Mouse (Mus musculus): Measurements from ENCODE around the gene Rnase11. TPM values are rescaled to one million over a fixed set of nuclear protein-coding genes. Genes with fewer than 3 reads are reported as not detected.
"Not testable (repeated sequence)": the region's sequence is repeated elsewhere in the genome, so short reads cannot be mapped to it uniquely, and the experiment has no call there.

The Rnase11 gene
- polyA plus RNA-seq, 1 experiment: not detected

DNA sequence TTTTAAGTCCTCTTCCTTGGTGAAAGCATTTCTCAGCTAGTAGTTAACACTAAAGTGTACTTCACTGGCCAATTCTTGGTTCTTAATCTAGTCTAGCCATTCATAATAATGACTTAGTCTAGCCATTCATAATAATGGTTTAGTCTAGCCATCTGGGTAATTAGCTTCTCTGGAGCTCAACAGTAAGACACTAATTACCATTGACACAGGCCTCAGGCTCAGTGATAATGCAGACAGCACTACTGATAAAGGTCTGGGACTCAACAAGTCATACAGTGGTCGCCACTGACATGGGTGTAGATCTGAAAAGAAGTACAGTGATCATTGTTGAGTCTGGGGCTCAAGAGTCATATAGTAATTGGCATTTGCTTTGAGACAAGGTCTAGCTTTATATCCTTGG, 25.1 kb downstream of the Rnase11 start:
- Histone ChIP-seq H3K4me1 (ENCODE audit: control insufficient read depth, insufficient read depth, low read length) (no peaks in the 10 kb centered on the region), H3K9me3 (replicated peaks; ENCODE audit: control insufficient read depth, insufficient read depth, low read length, poor library complexity, severe bottlenecking) (no peaks in the 10 kb centered on the region), H3K4me3 (ENCODE audit: low read depth, low read length) (no peak overlapping the region), H3K36me3 (ENCODE audit: control insufficient read depth, insufficient read depth, low read length, poor library complexity, severe bottlenecking) (no peaks in the 10 kb centered on the region), H3K27ac (ENCODE audit: insufficient read depth, low read length) (no peak overlapping the region), H3K9ac (ENCODE audit: low read depth, poor library complexity, severe bottlenecking) (no peak overlapping the region), H3K27me3 (ENCODE audit: control insufficient read depth, insufficient read depth, low read length, poor library complexity, severe bottlenecking) (no peaks in the 10 kb centered on the region)
- no peak for TF ChIP-seq EP300 (IDR thresholded peaks at IDR 0.05; ENCODE audit: insufficient read depth, low read depth, low read length)
- no peak for TF ChIP-seq CTCF (IDR thresholded peaks at IDR 0.05; ENCODE audit: low read depth, low read length)
- no peak for TF ChIP-seq POLR2A (IDR thresholded peaks at IDR 0.05; ENCODE audit: insufficient read depth, low read length)

DNA sequence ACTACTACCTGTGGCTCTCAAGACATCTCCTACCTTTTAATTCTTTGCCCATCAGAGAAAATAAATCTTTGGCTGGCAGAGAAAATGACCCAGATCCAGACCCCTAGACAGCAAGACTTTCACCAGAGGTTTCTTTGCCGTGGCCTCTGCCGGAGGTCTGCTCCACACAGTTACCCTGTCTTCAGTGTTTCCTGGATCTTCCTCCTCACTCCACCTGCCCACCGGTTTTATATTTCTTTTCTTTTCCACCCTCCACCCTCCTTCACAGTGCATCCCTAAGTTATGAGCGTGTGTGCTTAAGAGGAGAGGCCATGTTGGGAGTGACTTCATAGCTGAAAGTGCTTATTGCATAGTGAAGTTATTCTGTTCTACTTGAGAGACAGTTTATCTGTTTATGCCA, 26.5 kb downstream of the Rnase11 start:
- Histone ChIP-seq H3K9me3 (replicated peaks; ENCODE audit: control insufficient read depth, insufficient read depth, low read length, poor library complexity, severe bottlenecking) (no peaks in the 10 kb centered on the region), H3K27ac (ENCODE audit: insufficient read depth, low read length) (no peak overlapping the region), H3K4me1 (ENCODE audit: control insufficient read depth, insufficient read depth, low read length) (no peaks in the 10 kb centered on the region), H3K9ac (ENCODE audit: low read depth, poor library complexity, severe bottlenecking) (no peak overlapping the region), H3K36me3 (ENCODE audit: control insufficient read depth, insufficient read depth, low read length, poor library complexity, severe bottlenecking) (no peaks in the 10 kb centered on the region), H3K27me3 (ENCODE audit: control insufficient read depth, insufficient read depth, low read length, poor library complexity, severe bottlenecking) (no peaks in the 10 kb centered on the region), H3K4me3 (ENCODE audit: low read depth, low read length) (no peak overlapping the region)
- no peak for TF ChIP-seq CTCF (IDR thresholded peaks at IDR 0.05; ENCODE audit: low read depth, low read length)
- TF ChIP-seq EP300 (IDR thresholded peaks at IDR 0.05; ENCODE audit: insufficient read depth, low read depth, low read length): no peak
- no peak for TF ChIP-seq POLR2A (IDR thresholded peaks at IDR 0.05; ENCODE audit: insufficient read depth, low read length)

DNA sequence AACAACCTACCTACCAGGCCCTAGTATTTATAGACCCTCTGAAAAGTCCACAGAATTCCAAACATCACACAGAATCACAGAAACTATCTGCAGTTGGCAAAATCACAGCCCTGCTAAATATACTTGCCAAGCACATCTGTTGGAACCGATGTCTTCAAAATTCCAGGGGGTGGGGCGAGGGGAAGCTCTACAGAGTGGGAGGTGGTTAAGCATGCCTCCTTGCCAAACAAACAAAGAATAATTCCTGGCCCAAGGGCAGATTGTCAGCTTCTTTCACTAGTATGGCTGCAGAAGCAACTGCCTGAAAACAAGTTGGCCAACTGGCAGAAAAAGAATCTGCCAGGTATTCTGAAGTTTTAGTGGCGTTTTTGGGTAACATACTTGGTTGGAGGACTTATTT, 32.7 kb downstream of the Rnase11 start:
- Histone ChIP-seq H3K4me1 (ENCODE audit: control insufficient read depth, insufficient read depth, low read length) (no peaks in the 10 kb centered on the region), H3K4me3 (ENCODE audit: low read depth, low read length) (no peak overlapping the region), H3K27ac (ENCODE audit: insufficient read depth, low read length) (no peak overlapping the region), H3K36me3 (ENCODE audit: control insufficient read depth, insufficient read depth, low read length, poor library complexity, severe bottlenecking) (no peaks in the 10 kb centered on the region), H3K9me3 (replicated peaks; ENCODE audit: control insufficient read depth, insufficient read depth, low read length, poor library complexity, severe bottlenecking) (no peaks in the 10 kb centered on the region), H3K9ac (ENCODE audit: low read depth, poor library complexity, severe bottlenecking) (no peak overlapping the region), H3K27me3 (ENCODE audit: control insufficient read depth, insufficient read depth, low read length, poor library complexity, severe bottlenecking) (no peaks in the 10 kb centered on the region)
- TF ChIP-seq CTCF (IDR thresholded peaks at IDR 0.05; ENCODE audit: low read depth, low read length): no peak
- no peak for TF ChIP-seq POLR2A (IDR thresholded peaks at IDR 0.05; ENCODE audit: insufficient read depth, low read length)
- no peak for TF ChIP-seq EP300 (IDR thresholded peaks at IDR 0.05; ENCODE audit: insufficient read depth, low read depth, low read length)

DNA sequence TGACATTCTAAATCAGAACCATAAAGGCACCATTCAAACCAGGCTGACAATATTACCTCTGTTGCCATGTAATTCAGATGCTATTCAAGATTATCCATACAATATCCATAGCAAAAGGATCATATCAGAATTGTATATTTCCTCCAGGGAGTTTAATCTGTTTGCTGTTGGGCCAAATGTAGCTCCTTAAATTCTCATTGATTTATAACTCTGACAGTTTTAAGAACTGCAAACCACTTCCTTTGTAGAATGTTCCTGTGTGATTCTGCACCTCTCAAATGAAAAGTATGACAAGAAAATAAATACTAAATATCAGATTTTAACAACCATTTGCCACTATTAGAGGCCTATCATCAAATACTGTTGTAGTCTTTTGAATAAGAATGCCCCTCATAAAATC, 34.2 kb downstream of the Rnase11 start:
- H3K27me3 ChIP-seq (ENCODE audit: control insufficient read depth, insufficient read depth, low read length, poor library complexity, severe bottlenecking): no peaks in the 10 kb centered on the region
- no peaks in the 10 kb centered on the region for H3K36me3 ChIP-seq (ENCODE audit: control insufficient read depth, insufficient read depth, low read length, poor library complexity, severe bottlenecking)
- H3K9me3 ChIP-seq (replicated peaks; ENCODE audit: control insufficient read depth, insufficient read depth, low read length, poor library complexity, severe bottlenecking): peaks cover 4% of the 10 kb centered on the region; the same call in 1 of the 2 replicates
- no peaks in the 10 kb centered on the region for H3K4me1 ChIP-seq (ENCODE audit: control insufficient read depth, insufficient read depth, low read length)
- no peak overlapping the region for H3K9ac ChIP-seq (ENCODE audit: low read depth, poor library complexity, severe bottlenecking)
- TF ChIP-seq CTCF (IDR thresholded peaks at IDR 0.05; ENCODE audit: low read depth, low read length): no peak
- no peak for TF ChIP-seq POLR2A (IDR thresholded peaks at IDR 0.05; ENCODE audit: insufficient read depth, low read length)
- TF ChIP-seq EP300 (IDR thresholded peaks at IDR 0.05; ENCODE audit: insufficient read depth, low read depth, low read length): no peak
- no peak overlapping the region for H3K27ac ChIP-seq (ENCODE audit: insufficient read depth, low read length)
- no peak overlapping the region for H3K4me3 ChIP-seq (ENCODE audit: low read depth, low read length)

DNA sequence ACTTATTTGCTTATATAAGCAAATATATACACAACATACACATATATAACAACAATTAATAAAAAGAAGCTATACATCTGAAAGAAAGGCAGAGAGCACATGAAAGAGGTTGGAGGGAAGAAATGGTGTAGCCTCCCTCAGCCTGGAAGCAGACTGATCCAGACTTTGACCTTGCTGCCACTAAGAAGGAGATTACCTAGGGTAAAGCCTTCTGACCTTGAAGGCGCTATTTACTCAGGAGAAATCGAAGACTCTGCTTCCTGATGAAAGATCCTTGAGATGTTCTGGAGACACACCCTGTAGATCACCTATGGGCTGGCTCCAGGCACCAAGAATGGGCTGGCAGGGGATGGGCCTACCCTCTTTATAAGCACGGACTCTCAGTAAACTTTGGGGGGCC, 35.2 kb downstream of the Rnase11 start:
- H3K4me3 ChIP-seq (ENCODE audit: low read depth, low read length); H3K4me1 ChIP-seq (ENCODE audit: control insufficient read depth, insufficient read depth, low read length); H3K27ac ChIP-seq (ENCODE audit: insufficient read depth, low read length); H3K36me3 ChIP-seq (ENCODE audit: control insufficient read depth, insufficient read depth, low read length, poor library complexity, severe bottlenecking); H3K9ac ChIP-seq (ENCODE audit: low read depth, poor library complexity, severe bottlenecking); H3K9me3 ChIP-seq (replicated peaks; ENCODE audit: control insufficient read depth, insufficient read depth, low read length, poor library complexity, severe bottlenecking); H3K27me3 ChIP-seq (ENCODE audit: control insufficient read depth, insufficient read depth, low read length, poor library complexity, severe bottlenecking): not testable (repeated sequence)

DNA sequence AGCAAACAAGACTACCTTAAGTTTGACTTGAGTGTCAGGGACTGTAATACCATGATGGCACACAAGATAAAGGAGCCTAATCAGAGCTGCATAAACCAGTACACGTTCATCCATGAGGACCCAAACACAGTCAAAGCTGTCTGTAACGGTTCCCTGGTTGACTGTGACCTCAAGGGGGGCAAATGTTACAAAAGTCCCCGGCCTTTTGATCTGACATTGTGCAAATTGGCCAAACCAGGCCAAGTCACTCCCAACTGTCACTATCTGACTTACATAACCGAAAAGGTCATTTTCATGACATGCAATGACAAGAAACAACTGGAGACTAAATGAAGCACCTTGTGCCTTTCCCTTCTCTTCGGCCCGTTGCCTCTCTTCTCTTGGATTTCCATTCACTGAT, 40.4 kb downstream of the Rnase11 start:
- H3K36me3 ChIP-seq (ENCODE audit: control insufficient read depth, insufficient read depth, low read length, poor library complexity, severe bottlenecking): no peaks in the 10 kb centered on the region
- H3K4me3 ChIP-seq (ENCODE audit: low read depth, low read length): no peak overlapping the region
- TF ChIP-seq CTCF (IDR thresholded peaks at IDR 0.05; ENCODE audit: low read depth, low read length) (no peak), POLR2A (IDR thresholded peaks at IDR 0.05; ENCODE audit: insufficient read depth, low read length) (no peak), EP300 (IDR thresholded peaks at IDR 0.05; ENCODE audit: insufficient read depth, low read depth, low read length) (no peak)
- H3K9ac ChIP-seq (ENCODE audit: low read depth, poor library complexity, severe bottlenecking): no peak overlapping the region
- H3K9me3 ChIP-seq (replicated peaks; ENCODE audit: control insufficient read depth, insufficient read depth, low read length, poor library complexity, severe bottlenecking): peaks cover 4% of the 10 kb centered on the region; the same call in 1 of the 2 replicates
- H3K4me1 ChIP-seq (ENCODE audit: control insufficient read depth, insufficient read depth, low read length): no peaks in the 10 kb centered on the region
- H3K27me3 ChIP-seq (ENCODE audit: control insufficient read depth, insufficient read depth, low read length, poor library complexity, severe bottlenecking): no peaks in the 10 kb centered on the region
- H3K27ac ChIP-seq (ENCODE audit: insufficient read depth, low read length): no peak overlapping the region

Data from ES-Bruce4 (cell line).